Comparison of ENCODE assay signal across 8 mouse cellular contexts in the genomic region with DNA sequence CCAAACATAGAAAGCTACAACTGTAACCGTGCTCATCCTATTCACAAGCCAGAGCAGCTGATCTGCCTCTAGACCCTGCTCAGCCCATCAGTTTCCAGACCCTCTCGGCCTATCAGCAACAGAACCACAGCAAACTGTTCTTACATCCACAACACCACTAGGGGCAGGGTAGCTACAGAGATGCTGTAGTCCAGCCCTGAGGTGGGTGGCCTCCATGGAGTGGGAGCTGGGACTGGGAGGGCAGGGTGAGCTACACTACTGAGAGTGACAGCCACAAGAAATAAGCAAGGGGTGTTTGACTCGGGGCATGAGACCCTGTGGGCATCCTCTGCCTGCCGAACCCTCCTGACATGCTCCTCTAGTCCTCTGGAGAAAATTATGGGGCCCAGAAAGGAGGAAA. TPM values are rescaled to one million over a fixed set of nuclear protein-coding genes. Genes with fewer than 3 reads are reported as not detected.
DNase-seq lines count a peak whose midpoint lies in the region; ATAC-seq lines count a peak whose summit lies in the region.

No protein-coding gene starts in this region.

- WGBS in neural tube, embryonic 15.5 days: 80% methylated on average over 4 of the region's 4 CpGs
- WGBS in hindbrain, embryonic 16.5 days: 88% methylated on average over 4 of the region's 4 CpGs
- WGBS in stomach, embryonic 15.5 days: 43% methylated on average over 4 of the region's 4 CpGs

- H3K4me1 ChIP-seq in neural tube, embryonic 15.5 days: peaks cover 23% of the 10 kb centered on the region
- peaks cover 19% of the 10 kb centered on the region for H3K4me1 ChIP-seq in hindbrain, embryonic 16.5 days (ENCODE audit: control insufficient read depth, insufficient read depth, low read depth, low read length)
- peaks cover 38% of the 10 kb centered on the region for H3K4me1 ChIP-seq in stomach, embryonic 15.5 days

- no peaks in the 10 kb centered on the region for H3K36me3 ChIP-seq in neural tube, embryonic 15.5 days
- H3K36me3 ChIP-seq in hindbrain, embryonic 16.5 days (ENCODE audit: control insufficient read depth, insufficient read depth, low read length): no peaks in the 10 kb centered on the region
- no peaks in the 10 kb centered on the region for H3K36me3 ChIP-seq in stomach, embryonic 15.5 days

- H3K4me3 ChIP-seq in neural tube, embryonic 15.5 days (replicated peaks): no peak overlapping the region
- no peak overlapping the region for H3K4me3 ChIP-seq in hindbrain, embryonic 16.5 days (ENCODE audit: low read length)
- no peak overlapping the region for H3K4me3 ChIP-seq in stomach, embryonic 15.5 days (replicated peaks)

- no peaks in the 10 kb centered on the region for H3K27me3 ChIP-seq in neural tube, embryonic 15.5 days (replicated peaks)
- no peaks in the 10 kb centered on the region for H3K27me3 ChIP-seq in hindbrain, embryonic 16.5 days (replicated peaks; ENCODE audit: control insufficient read depth, insufficient read depth, low read length)
- H3K27me3 ChIP-seq in stomach, embryonic 15.5 days (replicated peaks): no peaks in the 10 kb centered on the region

- no peak overlapping the region for H3K4me2 ChIP-seq in neural tube, embryonic 15.5 days
- H3K4me2 ChIP-seq in hindbrain, embryonic 16.5 days (ENCODE audit: low read length): no peak overlapping the region
- H3K4me2 ChIP-seq in stomach, embryonic 15.5 days: no peak overlapping the region

- peak overlapping the region; percentile 56; the same call in 1 of the 2 replicates for H3K27ac ChIP-seq in neural tube, embryonic 15.5 days (replicated peaks)
- H3K27ac ChIP-seq in hindbrain, embryonic 16.5 days (ENCODE audit: low read depth, low read length): no peak overlapping the region; the same call in 1 of the 2 replicates
- H3K27ac ChIP-seq in stomach, embryonic 15.5 days: peak overlapping the region; percentile 89

- DNase-seq in heart, adult 11 months: peak; percentile 96
- no peak for DNase-seq in heart, postnatal 25 days (ENCODE audit: low spot score)
- no peak for DNase-seq in neural tube, embryonic 10.5 days (ENCODE audit: extremely low spot score, low spot score)
- no peak for DNase-seq in right cerebral cortex, adult 2 months (ENCODE audit: low spot score in 2 of 2)
- DNase-seq in layer of hippocampus, adult 11-12 months (ENCODE audit: low spot score): no peak

- H3K9ac ChIP-seq in neural tube, embryonic 15.5 days (replicated peaks): no peak overlapping the region
- H3K9ac ChIP-seq in hindbrain, embryonic 16.5 days (ENCODE audit: low read depth, low read length): no peak overlapping the region
- H3K9ac ChIP-seq in stomach, embryonic 15.5 days: no peak overlapping the region

- intact Hi-C loops in heart, postnatal 25 days (cut with DNase I): no loop called here

- no peaks in the 10 kb centered on the region for H3K9me3 ChIP-seq in neural tube, embryonic 15.5 days (replicated peaks)
- H3K9me3 ChIP-seq in hindbrain, embryonic 16.5 days (ENCODE audit: control insufficient read depth, low read length): no peaks in the 10 kb centered on the region
- no peaks in the 10 kb centered on the region for H3K9me3 ChIP-seq in stomach, embryonic 15.5 days

- no peak for ATAC-seq in neural tube, embryonic 15.5 days (ENCODE audit: low FRiP score)
- 0 out of 2 replicates have a peak, but pooled peaks have one; percentile 18 for ATAC-seq in hindbrain, embryonic 16.5 days
- ATAC-seq in stomach, embryonic 15.5 days (ENCODE audit: insufficient read depth, low FRiP score, low read depth): no peak

RNA-seq across cellular contexts. Expression of gene Rasa3, which starts 9.5 kb away (rescaled TPM):
- 10 to 100 TPM; 14.8 to 19.8 TPM for total RNA-seq in heart, postnatal 25 days (2021)
- polyA plus RNA-seq in neural tube, embryonic 15.5 days (2015; fragmentation: Nextera tagmentation; extraction: Ambion mirVana): 38.8 and 39.3 TPM in 2 replicates
- 43.5 and 46.3 TPM in 2 replicates for polyA plus RNA-seq in hindbrain, embryonic 16.5 days (2015; fragmentation: Nextera tagmentation; extraction: Ambion mirVana)
- polyA plus RNA-seq in stomach, embryonic 15.5 days (2015; fragmentation: Nextera tagmentation; extraction: Ambion mirVana): 26.0 and 27.0 TPM in 2 replicates

RNA-seq across cellular contexts. Expression of gene Cfap97d2, which starts 37.8 kb away (rescaled TPM):
- total RNA-seq in heart, postnatal 25 days (2021): not detected
- 0.83 and 1.4 TPM in 2 replicates for polyA plus RNA-seq in neural tube, embryonic 15.5 days (2015; fragmentation: Nextera tagmentation; extraction: Ambion mirVana)
- 1.0 and 1.9 TPM in 2 replicates for polyA plus RNA-seq in hindbrain, embryonic 16.5 days (2015; fragmentation: Nextera tagmentation; extraction: Ambion mirVana)
- polyA plus RNA-seq in stomach, embryonic 15.5 days (2015; fragmentation: Nextera tagmentation; extraction: Ambion mirVana): not detected in 2 replicates
